Mouse (Mus musculus) adrenal gland, postnatal 4 days (tissue): Measurements from ENCODE around the gene 9130409I23Rik. TPM values are rescaled to one million over a fixed set of nuclear protein-coding genes. Genes with fewer than 3 reads are reported as not detected.

ENCODE experiments used
- DNase-seq, 2 experiments: peaks; one replicate each; pipeline ENCODE4 v3.0.0; 2021 to 2022; ENCODE audit warnings: low spot score in 2 of 2, mixed read lengths in 2 of 2
- long read RNA-seq, 2 experiments: library from polyadenylated mRNA; stranded (forward); transcript quantifications; one replicate each; pipeline ENCODE4 v2.0.0; 2021
- total RNA-seq, 2 experiments: library from RNA; stranded (reverse); gene quantifications; 2 replicates each; pipeline ENCODE4 v1.2.3; 2021

The 9130409I23Rik gene
- not detected for total RNA-seq
- long read RNA-seq, experiment 1, result 0 reads
- long read RNA-seq, experiment 2, result 0 reads

- DNase-seq, result no peak
Measured at GRCm38 (mm10) chr1:181050937-181051336, at the start of gene 9130409I23Rik. Gene 9130409I23Rik (plus strand): TSS chr1:181051237.

GRCm38 (mm10) chr1:181001621-181002020 is 49.4 kb upstream of the 9130409I23Rik start:
- DNase-seq, result no peak

GRCm38 (mm10) chr1:181003790-181004189 is 47.2 kb upstream of the 9130409I23Rik start:
- DNase-seq, result no peak

GRCm38 (mm10) chr1:181005331-181005730 is 45.7 kb upstream of the 9130409I23Rik start:
- DNase-seq, result no peak

GRCm38 (mm10) chr1:181007831-181008230 is 43.2 kb upstream of the 9130409I23Rik start:
- no peak for DNase-seq

- DNase-seq, result no peak
Measured at GRCm38 (mm10) chr1:181008266-181008665, 42.8 kb upstream of the 9130409I23Rik start.

- no peak for DNase-seq
Measured at GRCm38 (mm10) chr1:181009011-181009590, 41.9 kb upstream of the 9130409I23Rik start.

- peak in 1 of 2 experiments; percentile 48 for DNase-seq
Measured at GRCm38 (mm10) chr1:181009754-181010153, 41.3 kb upstream of the 9130409I23Rik start.

- no peak for DNase-seq
Measured at GRCm38 (mm10) chr1:181010171-181010932, 40.7 kb upstream of the 9130409I23Rik start.

GRCm38 (mm10) chr1:181011601-181012000 is 39.4 kb upstream of the 9130409I23Rik start:
- DNase-seq, result no peak

- DNase-seq, result no peak
Measured at GRCm38 (mm10) chr1:181012416-181012815, 38.6 kb upstream of the 9130409I23Rik start.

GRCm38 (mm10) chr1:181013446-181013845 is 37.6 kb upstream of the 9130409I23Rik start:
- DNase-seq, result no peak

GRCm38 (mm10) chr1:181014731-181015500 is 36.1 kb upstream of the 9130409I23Rik start:
- DNase-seq, result no peak

- DNase-seq, result peak in 1 of 2 experiments; percentile 27
Measured at GRCm38 (mm10) chr1:181015558-181015957, 35.5 kb upstream of the 9130409I23Rik start.

- DNase-seq, result no peak
Measured at GRCm38 (mm10) chr1:181016045-181016444, 35.0 kb upstream of the 9130409I23Rik start.

- peak in 1 of 2 experiments; percentile 49 for DNase-seq
Measured at GRCm38 (mm10) chr1:181016532-181017131, 34.4 kb upstream of the 9130409I23Rik start.

GRCm38 (mm10) chr1:181017212-181017711 is 33.8 kb upstream of the 9130409I23Rik start:
- peak; percentile 44 to 65 for DNase-seq

- DNase-seq, result peak in 1 of 2 experiments; percentile 2
Measured at GRCm38 (mm10) chr1:181017890-181018420, 33.1 kb upstream of the 9130409I23Rik start.

- DNase-seq, result no peak
Measured at GRCm38 (mm10) chr1:181020756-181021487, 30.1 kb upstream of the 9130409I23Rik start, which contains the start of gene Ephx1. Gene Ephx1 (minus strand): TSS chr1:181020904.

GRCm38 (mm10) chr1:181021488-181021865 is 29.6 kb upstream of the 9130409I23Rik start:
- no peak for DNase-seq
